17 mouse cellular contexts compared by ENCODE assay signal in genomic region chr13:98456398-98456797, GRCm38 (mm10). TPM values are rescaled to one million over a fixed set of nuclear protein-coding genes. Genes with fewer than 3 reads are reported as not detected.
DNase-seq lines count a peak whose midpoint lies in the region.
"Had no signal": no experiment of that assay in that cellular context is flagged by ENCODE, and none has a peak within 500 bp of the region (broad histone marks: within the 10 kb centered on the region; RNA-seq: fewer than 3 reads in every experiment).

No protein-coding gene starts in this region.

- peak; percentile 22 for DNase-seq in heart, adult 11 months
- no peak for DNase-seq in heart, adult 8-10 months (ENCODE audit: low spot score)
- DNase-seq in 416B (ENCODE audit: low read depth) = peak; percentile 3
- DNase-seq in MEL-GATA-1-ER (ENCODE audit: extremely low read depth, low read depth) = peak; percentile 2
- peak; percentile 15 for DNase-seq in brain, adult 2 months (ENCODE audit: low read depth, low spot score)
- DNase-seq in thymus, postnatal 10 days (ENCODE audit: low spot score in 2 of 2) = no peak
- no peak for DNase-seq in cerebellum, postnatal 14 days
- DNase-seq in ovary, adult 18-20 months (ENCODE audit: low spot score) = no peak
- DNase-seq: cerebellum, adult 11-12 months; heart, postnatal 4 days; kidney, adult 2 months; midbrain, embryonic 14.5 days; right cerebral cortex, adult 18-20 months; spleen, adult 18-20 months had no signal

RNA-seq across cellular contexts. Expression of gene Gm10320, which starts 35.4 kb away (rescaled TPM):
- not detected for total RNA-seq in heart, adult 8-10 months (2022)
- total RNA-seq: gastrocnemius, postnatal 4 days; heart, postnatal 4 days; layer of hippocampus, postnatal 14 days; left cerebral cortex, postnatal 14 days had no signal

Comparison
In these comparisons a context has a peak if more than half of its experiments do, and no peak if none do; other contexts are left out.
1. DNase-seq: peak in heart, adult 11 months (single experiment), 416B (single experiment), MEL-GATA-1-ER (single experiment) and brain, adult 2 months (single experiment); none in heart, adult 8-10 months (single experiment), thymus, postnatal 10 days (0 of 2), cerebellum, postnatal 14 days (0 of 2) and ovary, adult 18-20 months (single experiment).